In genomic region chr6:135092798-135093470, GRCm38 (mm10) we compare ENCODE assay signal across 20 mouse cellular contexts. TPM values are rescaled to one million over a fixed set of nuclear protein-coding genes. Genes with fewer than 3 reads are reported as not detected.
A peak's percentile ranks its signal among the peaks of the same experiment; 100 is the strongest.
DNase-seq lines count a peak whose midpoint lies in the region; ATAC-seq lines count a peak whose summit lies in the region.
"Had no signal": no experiment of that assay in that cellular context is flagged by ENCODE, and none has a peak within 500 bp of the region (broad histone marks: within the 10 kb centered on the region; RNA-seq: fewer than 3 reads in every experiment).

No protein-coding gene starts in this region.

- no peaks in the 10 kb centered on the region for H3K9me3 ChIP-seq in midbrain, embryonic 16.5 days (replicated peaks; ENCODE audit: control insufficient read depth, low read length, poor library complexity, severe bottlenecking)
- H3K9me3 ChIP-seq in midbrain, embryonic 11.5 days (ENCODE audit: control insufficient read depth, low read length) = no peaks in the 10 kb centered on the region
- H3K9me3 ChIP-seq in liver, embryonic 12.5 days (replicated peaks) = no peaks in the 10 kb centered on the region
- H3K9me3 ChIP-seq: embryonic facial prominence, embryonic 13.5 days; limb, embryonic 15.5 days; midbrain, embryonic 13.5 days; neural tube, embryonic 13.5 days had no signal

- no peak overlapping the region for H3K4me2 ChIP-seq in midbrain, embryonic 16.5 days (ENCODE audit: low read length)
- no peak overlapping the region for H3K4me2 ChIP-seq in midbrain, embryonic 11.5 days
- H3K4me2 ChIP-seq in liver, embryonic 12.5 days = no peak overlapping the region
- H3K4me2 ChIP-seq: embryonic facial prominence, embryonic 13.5 days; heart, embryonic 11.5 days; limb, embryonic 15.5 days; midbrain, embryonic 13.5 days; neural tube, embryonic 13.5 days had no signal

- no peak overlapping the region for H3K4me3 ChIP-seq in midbrain, embryonic 16.5 days (ENCODE audit: low read depth, low read length)
- H3K4me3 ChIP-seq in midbrain, embryonic 11.5 days (ENCODE audit: low read depth, low read length) = no peak overlapping the region
- no peak overlapping the region for H3K4me3 ChIP-seq in liver, embryonic 12.5 days
- H3K4me3 ChIP-seq: embryonic facial prominence, embryonic 13.5 days; gastrocnemius, adult 2 months; limb, embryonic 15.5 days; midbrain, embryonic 13.5 days; neural tube, embryonic 13.5 days had no signal

- H3K27me3 ChIP-seq in midbrain, embryonic 16.5 days (ENCODE audit: control insufficient read depth, insufficient read depth, low read depth, low read length) = peaks cover 5% of the 10 kb centered on the region; the same call in 1 of the 2 replicates
- H3K27me3 ChIP-seq in midbrain, embryonic 11.5 days (ENCODE audit: control insufficient read depth, insufficient read depth, low read length) = no peaks in the 10 kb centered on the region
- H3K27me3 ChIP-seq in liver, embryonic 12.5 days (replicated peaks) = 0 out of 2 replicates have a peak, but pooled peaks cover 4% of the 10 kb centered on the region
- H3K27me3 ChIP-seq: embryonic facial prominence, embryonic 13.5 days; limb, embryonic 15.5 days had no signal

- peaks cover 3% of the 10 kb centered on the region for H3K4me1 ChIP-seq in midbrain, embryonic 16.5 days (ENCODE audit: control insufficient read depth, insufficient read depth, low read length)
- no peaks in the 10 kb centered on the region for H3K4me1 ChIP-seq in midbrain, embryonic 11.5 days (ENCODE audit: control insufficient read depth, insufficient read depth, low read length)
- H3K4me1 ChIP-seq in liver, embryonic 12.5 days = no peaks in the 10 kb centered on the region

- WGBS in midbrain, embryonic 16.5 days = 87% methylated on average over 12 of the region's 12 CpGs
- 92% methylated on average over 12 of the region's 12 CpGs for WGBS in midbrain, embryonic 11.5 days
- 73% methylated on average over 12 of the region's 12 CpGs for WGBS in liver, embryonic 12.5 days (ENCODE audit: insufficient replicate concordance)

- H3K9ac ChIP-seq in midbrain, embryonic 16.5 days (ENCODE audit: low read depth, low read length) = no peak overlapping the region
- H3K9ac ChIP-seq in midbrain, embryonic 11.5 days (ENCODE audit: low read length) = no peak overlapping the region
- H3K9ac ChIP-seq in liver, embryonic 12.5 days = no peak overlapping the region
- H3K9ac ChIP-seq: embryonic facial prominence, embryonic 13.5 days; limb, embryonic 15.5 days; midbrain, embryonic 13.5 days; neural tube, embryonic 13.5 days had no signal

- H3K36me3 ChIP-seq in midbrain, embryonic 16.5 days (ENCODE audit: control insufficient read depth, insufficient read depth, low read length) = no peaks in the 10 kb centered on the region
- H3K36me3 ChIP-seq in midbrain, embryonic 11.5 days (ENCODE audit: control insufficient read depth, insufficient read depth, low read length) = no peaks in the 10 kb centered on the region
- no peaks in the 10 kb centered on the region for H3K36me3 ChIP-seq in liver, embryonic 12.5 days
- H3K36me3 ChIP-seq: embryonic facial prominence, embryonic 13.5 days; limb, embryonic 15.5 days; midbrain, embryonic 13.5 days; neural tube, embryonic 13.5 days had no signal

- intact Hi-C loops in gastrocnemius, postnatal 14 days (cut with DNase I; ENCODE audit: low total_unique reads) = loop anchor here (10.0 kb wide), 1 partner anchor 142 kb away; no protein-coding TSS in a partner anchor

- ATAC-seq in midbrain, embryonic 16.5 days = 0 out of 2 replicates have a peak, but pooled peaks have one; percentile 46
- no peak for ATAC-seq in midbrain, embryonic 11.5 days (ENCODE audit: low FRiP score)
- no peak for ATAC-seq in liver, embryonic 12.5 days
- ATAC-seq: inflammation-experienced regulatory T-cells, adult 6 months; lung, postnatal 0 days; midbrain, embryonic 13.5 days had no signal

- 0 out of 2 replicates have a peak overlapping the region, but pooled peaks have one; percentile 13 for H3K27ac ChIP-seq in midbrain, embryonic 16.5 days (ENCODE audit: low read length)
- no peak overlapping the region for H3K27ac ChIP-seq in midbrain, embryonic 11.5 days (ENCODE audit: low read depth, low read length)
- H3K27ac ChIP-seq in liver, embryonic 12.5 days = no peak overlapping the region
- H3K27ac ChIP-seq: embryonic facial prominence, embryonic 13.5 days; gastrocnemius, adult 2 months; kidney, postnatal 0 days; limb, embryonic 15.5 days; midbrain, embryonic 13.5 days; neural tube, embryonic 13.5 days had no signal

- no peak for DNase-seq in midbrain, embryonic 11.5 days (ENCODE audit: low spot score, missing footprints)
- DNase-seq in frontal cortex, postnatal 10 days (ENCODE audit: low spot score in 2 of 2) = peak; percentile 45 to 47
- DNase-seq in left cerebral cortex, adult 18-20 months (ENCODE audit: low spot score in 2 of 2) = peak; percentile 39 to 63
- peak; percentile 18 for DNase-seq in right cerebral cortex, postnatal 4 days
- no peak for DNase-seq in gastrocnemius, postnatal 14 days
- DNase-seq in c-Kit-positive CD71-positive TER-119-positive erythroid progenitor cells, embryonic 14.5 days (ENCODE audit: low spot score) = no peak
- DNase-seq: adrenal gland, postnatal 10 days; cerebellum, adult 9-11 months; gastrocnemius, adult 2 months had no signal

RNA-seq across cellular contexts. Expression of gene Gprc5d, which starts 25.1 kb away (rescaled TPM):
- not detected in 2 replicates for polyA plus RNA-seq in midbrain, embryonic 16.5 days (2015; fragmentation: Nextera tagmentation; extraction: Ambion mirVana)
- polyA plus RNA-seq in midbrain, embryonic 11.5 days (2014; fragmentation: Nextera tagmentation; extraction: Ambion mirVana) = not detected in 2 replicates
- not detected for total RNA-seq in left cerebral cortex, adult 18-20 months (2021)
- 0.10 TPM in 1 of 2 replicates, not detected in the other for polyA plus RNA-seq in liver, embryonic 12.5 days (2016; fragmentation: Nextera tagmentation; extraction: Ambion mirVana)
- total RNA-seq in gastrocnemius, postnatal 14 days (2021) = not detected
- total RNA-seq: adrenal gland, postnatal 10 days; gastrocnemius, adult 2 months had no signal
- polyA plus RNA-seq: embryonic facial prominence, embryonic 13.5 days; heart, embryonic 11.5 days; inflammation-experienced regulatory T-cells, adult 6 months; limb, embryonic 15.5 days; lung, postnatal 0 days; neural tube, embryonic 13.5 days; small intestine, adult 2 months had no signal

RNA-seq across cellular contexts. Expression of gene Gprc5a, which starts 27.5 kb away (rescaled TPM):
- polyA plus RNA-seq in midbrain, embryonic 16.5 days (2015; fragmentation: Nextera tagmentation; extraction: Ambion mirVana) = 0.12 and 0.20 TPM in 2 replicates
- polyA plus RNA-seq in midbrain, embryonic 11.5 days (2014; fragmentation: Nextera tagmentation; extraction: Ambion mirVana) = 2.8 and 3.0 TPM in 2 replicates
- under 1 TPM; 0.26 to 0.79 TPM for total RNA-seq in left cerebral cortex, adult 18-20 months (2021)
- 0.64 and 0.74 TPM in 2 replicates for polyA plus RNA-seq in liver, embryonic 12.5 days (2016; fragmentation: Nextera tagmentation; extraction: Ambion mirVana)
- total RNA-seq in gastrocnemius, postnatal 14 days (2021) = under 1 TPM; 0.41 to 0.66 TPM

Comparison
In these comparisons a context has a peak if more than half of its experiments do, and no peak if none do; other contexts are left out.
1. DNase-seq: peak in frontal cortex, postnatal 10 days (2 of 2), left cerebral cortex, adult 18-20 months (2 of 2) and right cerebral cortex, postnatal 4 days (single experiment); none in midbrain, embryonic 11.5 days (single experiment), gastrocnemius, postnatal 14 days (single experiment) and c-Kit-positive CD71-positive TER-119-positive erythroid progenitor cells, embryonic 14.5 days (single experiment).